Mouse (Mus musculus): ENCODE results near the gene Hhipl1. TPM values are rescaled to one million over a fixed set of nuclear protein-coding genes. Genes with fewer than 3 reads are reported as not detected.

The Hhipl1 gene
- total and polyA plus RNA-seq, 3 experiments: not detected

GRCm38 (mm10) chr12:108326401-108326800 lies 20.3 kb downstream of the Hhipl1 start:
- no peaks in the 10 kb centered on the region for H3K36me3 ChIP-seq (ENCODE audit: control insufficient read depth in 1 of 2, insufficient read depth in 2 of 2, low read length in 2 of 2)
- no peaks in the 10 kb centered on the region for H3K4me1 ChIP-seq (ENCODE audit: control insufficient read depth in 1 of 2, insufficient read depth in 2 of 2, low read length in 2 of 2)
- H3K27ac ChIP-seq (ENCODE audit: control insufficient read depth, low read depth, low read length): no peak overlapping the region
- no peak for DNase-seq (ENCODE audit: low read depth, low spot score)
- H3K9me3 ChIP-seq (replicated peaks; ENCODE audit: insufficient read depth, low read length): no peaks in the 10 kb centered on the region
- no peak overlapping the region for H3K4me3 ChIP-seq (ENCODE audit: control insufficient read depth in 1 of 2, insufficient read depth in 1 of 2, low read depth in 2 of 2, low read length in 2 of 2)
- no peak overlapping the region for H3K9ac ChIP-seq (ENCODE audit: control insufficient read depth, low read depth, low read length, poor library complexity, severe bottlenecking)
- no peaks in the 10 kb centered on the region for H3K79me2 ChIP-seq (ENCODE audit: control insufficient read depth, insufficient read depth, low read length, poor library complexity)
- no peak for TF ChIP-seq GABPA (IDR thresholded peaks at IDR 0.05; ENCODE audit: low read depth, low read length)
- no peak for TF ChIP-seq SMC3 (IDR thresholded peaks at IDR 0.05; ENCODE audit: low read depth, low read length)
- TF ChIP-seq SIN3A (IDR thresholded peaks at IDR 0.05; ENCODE audit: low read length): no peak
- no peak for TF ChIP-seq POLR2A (IDR thresholded peaks at IDR 0.05; ENCODE audit: control insufficient read depth in 1 of 2, insufficient read depth in 1 of 2, low read depth in 1 of 2, low read length in 2 of 2, poor library complexity in 1 of 2)
- no peaks in the 10 kb centered on the region for H3K27me3 ChIP-seq (ENCODE audit: control insufficient read depth in 1 of 2, insufficient read depth in 2 of 2, low read length in 2 of 2)

GRCm38 (mm10) chr12:108327889-108328491 lies 21.9 kb downstream of the Hhipl1 start:
- Histone ChIP-seq H3K27ac (ENCODE audit: control insufficient read depth, low read depth, low read length) (no peak overlapping the region), H3K79me2 (ENCODE audit: control insufficient read depth, insufficient read depth, low read length, poor library complexity) (no peaks in the 10 kb centered on the region), H3K9ac (ENCODE audit: control insufficient read depth, low read depth, low read length, poor library complexity, severe bottlenecking) (no peak overlapping the region), H3K36me3 (ENCODE audit: control insufficient read depth in 1 of 2, insufficient read depth in 2 of 2, low read length in 2 of 2) (no peaks in the 10 kb centered on the region), H3K4me1 (ENCODE audit: control insufficient read depth in 1 of 2, insufficient read depth in 2 of 2, low read length in 2 of 2) (no peaks in the 10 kb centered on the region), H3K4me3 (ENCODE audit: control insufficient read depth in 1 of 2, insufficient read depth in 1 of 2, low read depth in 2 of 2, low read length in 2 of 2) (no peak overlapping the region), H3K9me3 (replicated peaks; ENCODE audit: insufficient read depth, low read length) (no peaks in the 10 kb centered on the region), H3K27me3 (ENCODE audit: control insufficient read depth in 1 of 2, insufficient read depth in 2 of 2, low read length in 2 of 2) (no peaks in the 10 kb centered on the region)
- no peak for DNase-seq (ENCODE audit: low read depth, low spot score)
- TF ChIP-seq TBP (IDR thresholded peaks at IDR 0.05; ENCODE audit: low read depth, low read length) (no peak), GABPA (IDR thresholded peaks at IDR 0.05; ENCODE audit: low read depth, low read length) (no peak), TAL1 (IDR thresholded peaks at IDR 0.05; ENCODE audit: low read length) (no peak)

DNA sequence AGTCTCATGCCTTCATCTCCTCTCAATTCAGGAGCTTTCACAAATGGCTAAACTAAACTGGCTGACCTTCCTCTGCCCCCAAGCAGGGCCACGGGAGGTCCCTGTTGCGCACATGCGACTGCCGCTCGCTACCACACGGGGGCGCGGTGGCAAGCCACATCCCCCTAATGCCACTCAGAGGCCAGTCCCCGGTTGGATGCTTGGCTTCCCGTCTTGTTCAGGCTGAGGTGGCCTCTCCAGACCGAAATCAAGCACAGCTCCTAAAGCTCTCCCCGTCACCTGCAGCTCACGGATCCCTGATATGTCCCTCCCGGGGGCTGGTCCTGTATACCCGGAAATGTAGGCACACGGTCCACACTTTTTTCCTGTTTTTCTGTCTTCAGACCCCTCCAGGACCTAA lies 27.0 kb downstream of the Hhipl1 start:
- Histone ChIP-seq H3K27me3 (ENCODE audit: control insufficient read depth in 1 of 2, insufficient read depth in 2 of 2, low read length in 2 of 2) (no peaks in the 10 kb centered on the region), H3K9ac (ENCODE audit: control insufficient read depth, low read depth, low read length, poor library complexity, severe bottlenecking) (no peak overlapping the region), H3K27ac (ENCODE audit: control insufficient read depth, low read depth, low read length) (no peak overlapping the region), H3K79me2 (ENCODE audit: control insufficient read depth, insufficient read depth, low read length, poor library complexity) (no peaks in the 10 kb centered on the region), H3K4me1 (ENCODE audit: control insufficient read depth in 1 of 2, insufficient read depth in 2 of 2, low read length in 2 of 2) (no peaks in the 10 kb centered on the region), H3K9me3 (replicated peaks; ENCODE audit: insufficient read depth, low read length) (no peaks in the 10 kb centered on the region), H3K4me3 (ENCODE audit: control insufficient read depth in 1 of 2, insufficient read depth in 1 of 2, low read depth in 2 of 2, low read length in 2 of 2) (no peak overlapping the region), H3K36me3 (ENCODE audit: control insufficient read depth in 1 of 2, insufficient read depth in 2 of 2, low read length in 2 of 2) (no peaks in the 10 kb centered on the region)
- DNase-seq (ENCODE audit: low read depth, low spot score): no peak
- TF ChIP-seq BHLHE40 (IDR thresholded peaks at IDR 0.05; ENCODE audit: borderline replicate concordance, low read depth, low read length) (no peak), ETS1 (IDR thresholded peaks at IDR 0.05; ENCODE audit: low read depth, low read length) (no peak)

- DNase-seq (ENCODE audit: low read depth, low spot score): no peak
- Histone ChIP-seq H3K36me3 (ENCODE audit: control insufficient read depth in 1 of 2, insufficient read depth in 2 of 2, low read length in 2 of 2) (no peaks in the 10 kb centered on the region), H3K79me2 (ENCODE audit: control insufficient read depth, insufficient read depth, low read length, poor library complexity) (no peaks in the 10 kb centered on the region), H3K9me3 (replicated peaks; ENCODE audit: insufficient read depth, low read length) (no peaks in the 10 kb centered on the region), H3K27ac (ENCODE audit: control insufficient read depth, low read depth, low read length) (no peak overlapping the region), H3K4me1 (ENCODE audit: control insufficient read depth in 1 of 2, insufficient read depth in 2 of 2, low read length in 2 of 2) (no peaks in the 10 kb centered on the region), H3K27me3 (ENCODE audit: control insufficient read depth in 1 of 2, insufficient read depth in 2 of 2, low read length in 2 of 2) (no peaks in the 10 kb centered on the region), H3K4me3 (ENCODE audit: control insufficient read depth in 1 of 2, insufficient read depth in 1 of 2, low read depth in 2 of 2, low read length in 2 of 2) (no peak overlapping the region), H3K9ac (ENCODE audit: control insufficient read depth, low read depth, low read length, poor library complexity, severe bottlenecking) (no peak overlapping the region)
- TF ChIP-seq CTCF (IDR thresholded peaks at IDR 0.05 in 2 of 3, conservative IDR thresholded peaks at IDR 0.05 in 1 of 3; ENCODE audit: control insufficient read depth in 1 of 3, insufficient read depth in 1 of 3, low read depth in 2 of 3, low read length in 3 of 3, poor library complexity in 1 of 3, severe bottlenecking in 1 of 3) (no peak), CHD1 (IDR thresholded peaks at IDR 0.05; ENCODE audit: low read depth, low read length) (no peak), UBTF (IDR thresholded peaks at IDR 0.05; ENCODE audit: borderline replicate concordance, insufficient read depth, low read depth, low read length) (no peak), USF2 (IDR thresholded peaks at IDR 0.05; ENCODE audit: borderline replicate concordance in 1 of 2, insufficient read depth in 1 of 2, low read depth in 1 of 2, low read length in 2 of 2) (no peak), POLR2A (IDR thresholded peaks at IDR 0.05; ENCODE audit: control insufficient read depth in 1 of 2, insufficient read depth in 1 of 2, low read depth in 1 of 2, low read length in 2 of 2, poor library complexity in 1 of 2) (no peak), MAFK (IDR thresholded peaks at IDR 0.05; ENCODE audit: borderline replicate concordance, low read depth, low read length) (no peak), GABPA (IDR thresholded peaks at IDR 0.05; ENCODE audit: low read depth, low read length) (no peak), ZKSCAN1 (IDR thresholded peaks at IDR 0.05; ENCODE audit: low read depth, low read length) (no peak), POLR2AphosphoS5 (IDR thresholded peaks at IDR 0.05; ENCODE audit: borderline replicate concordance, low read depth, low read length) (no peak), CHD2 (IDR thresholded peaks at IDR 0.05; ENCODE audit: low read length) (no peak), MYC (IDR thresholded peaks at IDR 0.05; ENCODE audit: low read depth, low read length) (no peak), JUND (IDR thresholded peaks at IDR 0.05; ENCODE audit: low read depth, low read length) (no peak), TAL1 (IDR thresholded peaks at IDR 0.05; ENCODE audit: low read length) (no peak), SIN3A (IDR thresholded peaks at IDR 0.05; ENCODE audit: low read length) (no peak), ZC3H11A (IDR thresholded peaks at IDR 0.05; ENCODE audit: low read depth, low read length) (no peak), TBP (IDR thresholded peaks at IDR 0.05; ENCODE audit: low read depth, low read length) (no peak)
Observed at GRCm38 (mm10) chr12:108333481-108333882, 27.4 kb downstream of the Hhipl1 start.

All from MEL (cell line).